Mouse (Mus musculus) kidney, postnatal 10 days (tissue): ENCODE measurements around the gene Ankrd36.
"Not testable (repeated sequence)": the region's sequence is repeated elsewhere in the genome, so short reads cannot be mapped to it uniquely, and the experiment has no call there.

Experiments used
- DNase-seq: peaks from one replicate; pipeline ENCODE4 v3.0.0; 2021; ENCODE audit warnings: mixed read lengths

Gene Ankrd36

GRCm38 (mm10) chr11:5546693-5547092 is 22.8 kb upstream of the Ankrd36 start:
- no peak for DNase-seq

- no peak for DNase-seq
These were observed 18.1 kb upstream of the Ankrd36 start for GRCm38 (mm10) chr11:5551430-5551829.

GRCm38 (mm10) chr11:5551931-5552330 is 17.6 kb upstream of the Ankrd36 start:
- no peak for DNase-seq

- no peak for DNase-seq
These were observed 9.2 kb upstream of the Ankrd36 start for GRCm38 (mm10) chr11:5560273-5560672.

GRCm38 (mm10) chr11:5562625-5563268 is 6.7 kb upstream of the Ankrd36 start:
- peak; percentile 31 for DNase-seq

- no peak for DNase-seq
These were observed 5.6 kb upstream of the Ankrd36 start for GRCm38 (mm10) chr11:5563898-5564297.

GRCm38 (mm10) chr11:5565596-5565995 is 3.9 kb upstream of the Ankrd36 start:
- DNase-seq: no peak

GRCm38 (mm10) chr11:5566506-5566905 is 3.0 kb upstream of the Ankrd36 start:
- no peak for DNase-seq

GRCm38 (mm10) chr11:5567654-5568053 is 1.8 kb upstream of the Ankrd36 start:
- DNase-seq: no peak

GRCm38 (mm10) chr11:5568082-5568481 is 1.4 kb upstream of the Ankrd36 start:
- DNase-seq: no peak

- no peak for DNase-seq
These were observed 2.4 kb downstream of the Ankrd36 start for GRCm38 (mm10) chr11:5571856-5572255.

GRCm38 (mm10) chr11:5573821-5574220 is 4.3 kb downstream of the Ankrd36 start:
- DNase-seq: no peak

GRCm38 (mm10) chr11:5575046-5575445 is 5.6 kb downstream of the Ankrd36 start:
- no peak for DNase-seq

GRCm38 (mm10) chr11:5592336-5592735 is 22.9 kb downstream of the Ankrd36 start:
- peak; percentile 45 for DNase-seq

GRCm38 (mm10) chr11:5595381-5595791 is 25.9 kb downstream of the Ankrd36 start:
- DNase-seq: no peak

GRCm38 (mm10) chr11:5595792-5596191 is 26.3 kb downstream of the Ankrd36 start:
- DNase-seq: no peak

GRCm38 (mm10) chr11:5596756-5597155 is 27.3 kb downstream of the Ankrd36 start:
- peak; percentile 53 for DNase-seq

- no peak for DNase-seq
These were observed 35.9 kb downstream of the Ankrd36 start for GRCm38 (mm10) chr11:5605421-5605820.

- not testable (repeated sequence) for DNase-seq
These were observed 42.4 kb downstream of the Ankrd36 start for GRCm38 (mm10) chr11:5611918-5612317.

GRCm38 (mm10) chr11:5614453-5614852 is 45.0 kb downstream of the Ankrd36 start:
- DNase-seq: peak; percentile 68

- no peak for DNase-seq
These were observed 55.6 kb downstream of the Ankrd36 start for GRCm38 (mm10) chr11:5625101-5625500.

- peak; percentile 89 for DNase-seq
These were observed 59.5 kb downstream of the Ankrd36 start for GRCm38 (mm10) chr11:5629033-5629432.

GRCm38 (mm10) chr11:5643085-5643484 is 73.6 kb downstream of the Ankrd36 start:
- no peak for DNase-seq

- DNase-seq: no peak
These were observed 80.8 kb downstream of the Ankrd36 start for GRCm38 (mm10) chr11:5650321-5650720.

GRCm38 (mm10) chr11:5682541-5682940 is 113.1 kb downstream of the Ankrd36 start:
- no peak for DNase-seq
